Mouse (Mus musculus): ENCODE data around the gene Lrrn2.
A peak's percentile ranks its signal among the peaks of the same experiment; 100 is the strongest.

Lrrn2 gene

GRCm38 (mm10) chr1:132885701-132886100 is 5.6 kb downstream of the Lrrn2 start:
- no peak for DNase-seq (ENCODE audit: low spot score)

DNA sequence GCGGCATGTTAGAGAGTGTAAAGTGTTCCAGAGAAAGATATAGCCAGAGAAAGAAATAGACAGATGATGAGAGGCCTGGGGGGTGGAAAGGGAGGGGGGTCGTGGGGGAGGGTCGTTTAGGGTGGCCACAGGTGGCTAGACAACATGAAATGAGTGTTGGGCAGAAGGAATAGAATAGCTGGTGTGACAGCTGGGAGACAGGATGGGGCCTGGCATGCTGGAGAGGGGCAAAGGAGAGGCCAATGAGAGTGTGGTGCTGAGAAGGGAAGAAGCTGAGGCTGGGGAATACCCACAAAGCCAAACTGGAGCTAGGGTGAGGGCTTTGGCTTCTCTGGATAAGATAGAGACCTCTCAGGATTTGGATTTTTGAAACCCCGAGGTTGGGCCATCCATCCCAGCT is 6.6 kb downstream of the Lrrn2 start:
- no peak for DNase-seq (ENCODE audit: low spot score)

GRCm38 (mm10) chr1:132888811-132889210 is 8.7 kb downstream of the Lrrn2 start:
- no peak for DNase-seq (ENCODE audit: low spot score)

DNA sequence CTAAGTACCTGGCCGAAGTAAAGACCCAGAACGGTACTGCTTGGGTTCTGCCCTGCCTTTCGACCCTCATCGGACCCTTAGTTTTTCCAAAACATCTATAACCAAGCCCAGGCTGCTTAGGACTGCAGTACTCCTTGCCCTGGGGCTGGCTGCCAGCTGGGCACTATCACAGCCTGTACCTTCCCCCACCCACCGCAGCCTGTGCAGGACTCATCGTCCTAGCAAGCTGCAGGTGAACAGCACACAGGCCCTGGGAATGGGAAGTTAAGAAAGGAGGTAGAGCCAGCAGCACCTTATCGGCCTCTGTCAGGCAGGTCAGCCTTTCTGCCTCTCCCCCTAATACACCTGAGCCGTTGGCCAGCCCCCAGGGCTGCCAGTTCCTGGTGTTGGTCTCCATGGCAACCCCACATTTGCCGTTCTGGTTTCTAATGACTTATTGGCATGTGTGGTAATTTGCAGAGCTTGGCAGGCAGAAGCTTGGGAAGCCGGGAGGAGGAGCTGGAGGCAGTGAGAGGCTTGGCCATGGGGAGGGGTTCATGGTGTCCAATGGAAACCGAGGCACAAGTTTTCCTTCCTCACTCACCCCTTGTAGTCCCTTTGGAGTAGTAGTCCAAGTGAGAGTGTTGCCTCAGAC is 10.2 kb downstream of the Lrrn2 start:
- DNase-seq (ENCODE audit: low spot score), result no peak

- DNase-seq (ENCODE audit: low spot score), result no peak
These were observed 12.0 kb downstream of the Lrrn2 start for GRCm38 (mm10) chr1:132892065-132892464.

DNA sequence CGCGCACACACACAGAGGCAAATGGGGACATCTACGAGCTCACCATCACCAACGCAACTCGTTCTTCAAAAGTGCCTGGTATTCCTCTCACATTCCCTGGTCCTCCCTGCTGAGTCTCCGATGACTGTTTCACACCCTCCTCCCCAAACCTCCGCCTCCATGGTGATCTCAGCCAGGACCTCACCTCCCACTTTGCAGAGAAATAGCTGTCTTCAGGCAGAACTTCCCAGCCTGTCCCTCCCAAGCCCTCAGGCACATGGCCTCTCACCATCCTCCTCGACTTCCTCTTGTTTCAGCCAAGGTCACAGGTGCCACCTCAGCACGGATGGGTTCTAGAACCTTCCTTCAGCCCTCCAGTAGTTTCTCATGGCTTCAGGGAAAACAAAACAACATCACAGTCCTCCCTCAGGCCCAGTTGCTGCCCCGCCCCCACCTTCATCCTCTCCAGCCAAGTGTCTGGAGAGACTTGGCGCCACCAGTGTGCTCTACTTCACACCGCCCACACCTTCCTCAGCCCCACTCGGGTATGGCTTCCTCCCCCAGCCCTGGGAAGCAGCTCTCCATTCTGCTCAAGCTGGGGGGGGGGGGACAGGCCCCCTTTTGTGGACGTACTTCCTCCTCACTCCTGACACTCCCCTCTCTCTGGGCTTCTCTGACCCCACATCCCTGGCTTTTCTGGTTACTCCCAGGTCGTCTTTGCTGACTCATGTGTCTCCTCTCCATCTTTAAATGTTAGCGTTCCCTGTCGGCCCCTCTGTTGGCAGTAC is 13.4 kb downstream of the Lrrn2 start:
- peak; percentile 4 for DNase-seq (ENCODE audit: low spot score)

- no peak for DNase-seq (ENCODE audit: low spot score)
These were observed 19.0 kb downstream of the Lrrn2 start for GRCm38 (mm10) chr1:132899029-132899428.

DNA sequence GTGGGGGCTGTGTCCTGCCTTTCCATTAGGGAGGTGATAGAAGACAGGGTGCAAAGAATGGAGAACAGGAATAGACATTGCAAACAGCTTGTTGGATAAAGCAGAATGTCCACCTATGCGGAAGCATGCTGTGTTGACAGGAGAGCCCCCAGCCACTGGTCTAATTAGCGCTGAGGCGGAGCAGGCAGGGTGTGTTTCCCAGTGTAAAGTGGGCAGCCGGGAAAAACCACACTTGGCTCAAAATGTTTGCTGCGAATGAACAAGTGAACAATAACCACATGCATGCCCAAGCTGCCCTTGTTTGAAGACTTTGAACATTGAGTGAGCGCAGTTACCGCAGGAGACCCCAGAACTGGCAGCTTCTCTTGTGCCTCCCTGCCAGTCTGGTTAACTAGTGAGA is 19.6 kb downstream of the Lrrn2 start:
- no peak for DNase-seq (ENCODE audit: low spot score)

- no peak for DNase-seq (ENCODE audit: low spot score)
These were observed 20.9 kb downstream of the Lrrn2 start for GRCm38 (mm10) chr1:132900945-132901344.

- DNase-seq (ENCODE audit: low spot score), result no peak
These were observed 23.4 kb downstream of the Lrrn2 start for GRCm38 (mm10) chr1:132903519-132903918.

GRCm38 (mm10) chr1:132909090-132909489 is 29.0 kb downstream of the Lrrn2 start:
- no peak for DNase-seq (ENCODE audit: low spot score)

DNA sequence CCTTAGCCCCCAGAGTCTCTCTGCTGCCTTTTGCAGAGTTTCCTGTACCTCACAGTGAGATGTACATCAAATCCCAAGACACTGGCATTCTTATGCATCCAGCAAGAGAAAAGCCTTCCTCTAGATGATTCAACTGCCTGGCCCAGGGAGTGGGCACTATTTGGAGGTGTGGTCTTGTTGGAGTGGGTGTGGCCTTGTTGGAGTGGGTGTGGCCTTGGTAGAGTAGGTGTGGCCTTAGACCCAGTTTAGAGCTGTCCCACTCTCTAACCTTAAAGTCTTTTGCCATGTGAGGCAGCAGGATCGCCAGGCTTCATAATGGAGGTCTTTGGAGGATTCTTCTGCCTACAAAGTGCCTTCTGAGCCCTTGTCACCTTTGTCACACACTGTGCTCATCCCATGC is 29.9 kb downstream of the Lrrn2 start:
- no peak for DNase-seq (ENCODE audit: low spot score)

DNA sequence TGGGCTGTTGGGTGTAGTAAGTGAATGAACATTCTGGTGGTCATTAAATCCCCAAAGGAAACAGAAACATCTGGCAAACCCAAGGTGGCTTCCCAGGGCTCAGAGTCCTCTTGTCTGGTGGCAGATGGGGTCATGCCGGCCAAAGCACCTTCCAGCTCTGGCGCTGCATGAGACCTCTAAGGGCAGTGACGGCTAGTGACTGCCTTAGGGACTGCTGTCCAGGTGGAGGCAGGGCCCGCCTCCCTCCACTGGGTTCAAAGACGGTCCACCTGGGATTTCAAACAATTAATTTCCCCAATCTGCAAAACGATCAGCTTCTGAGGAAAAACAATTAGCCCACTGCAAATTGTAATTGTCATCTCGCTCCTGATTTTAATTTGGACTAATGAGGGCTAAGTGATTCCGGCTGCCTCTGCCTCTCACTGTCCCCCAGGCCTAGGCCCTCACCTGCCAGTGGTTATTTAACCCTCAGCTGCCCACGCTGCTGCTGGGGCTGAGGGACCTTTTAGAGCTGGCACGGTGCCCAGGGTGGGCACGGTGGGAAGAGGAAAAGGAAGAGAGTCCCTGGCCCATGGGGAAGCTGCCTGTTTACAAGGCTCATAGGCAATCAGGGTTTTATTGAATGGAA is 30.5 kb downstream of the Lrrn2 start:
- no peak for DNase-seq (ENCODE audit: low spot score)

GRCm38 (mm10) chr1:132915849-132916493 is 35.9 kb downstream of the Lrrn2 start:
- DNase-seq (ENCODE audit: low spot score), result no peak

DNA sequence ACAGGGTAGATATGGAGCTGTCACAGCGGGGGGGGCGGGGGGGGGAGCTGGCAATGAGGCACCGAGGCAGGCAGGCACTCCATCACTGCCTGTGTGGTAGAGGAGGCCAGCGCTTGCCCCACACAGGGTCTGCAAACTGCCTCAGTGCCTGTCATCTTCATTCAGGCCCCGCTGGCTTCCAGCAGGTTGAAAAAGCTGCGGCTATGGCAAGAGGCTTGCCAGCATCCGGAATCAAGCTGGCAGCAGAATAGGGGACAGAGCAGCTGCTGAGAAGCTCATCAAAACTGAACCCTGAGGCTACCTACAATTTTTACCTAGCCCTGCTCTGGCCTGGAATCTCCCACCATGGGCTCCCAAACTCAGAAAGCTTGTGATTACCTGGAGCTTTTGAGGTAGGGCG is 37.5 kb downstream of the Lrrn2 start:
- no peak for DNase-seq (ENCODE audit: low spot score)

- no peak for DNase-seq (ENCODE audit: low spot score)
These were observed 38.1 kb downstream of the Lrrn2 start for GRCm38 (mm10) chr1:132918117-132918680.

DNA sequence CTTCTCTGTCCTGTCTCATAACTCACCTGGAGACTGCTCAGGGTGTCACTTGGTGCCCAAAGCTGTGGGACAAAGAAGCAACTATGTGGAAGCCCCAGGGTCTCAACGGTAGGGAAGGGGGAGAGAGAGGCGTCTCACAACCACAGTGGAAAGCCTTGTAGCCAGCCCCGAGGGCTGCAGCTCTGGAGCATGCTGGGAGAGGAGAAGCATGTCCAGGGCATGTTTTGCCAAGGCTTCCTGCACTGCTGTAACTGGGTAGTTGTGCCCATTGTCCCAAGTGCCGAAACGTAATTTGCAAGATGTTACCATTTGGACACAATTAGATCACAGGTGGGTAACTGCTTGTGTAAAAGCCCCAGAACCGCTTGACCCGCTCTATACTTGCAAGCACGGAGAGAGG is 39.2 kb downstream of the Lrrn2 start:
- DNase-seq (ENCODE audit: low spot score), result no peak

GRCm38 (mm10) chr1:132921071-132921470 is 41.0 kb downstream of the Lrrn2 start:
- DNase-seq (ENCODE audit: low spot score), result no peak

DNA sequence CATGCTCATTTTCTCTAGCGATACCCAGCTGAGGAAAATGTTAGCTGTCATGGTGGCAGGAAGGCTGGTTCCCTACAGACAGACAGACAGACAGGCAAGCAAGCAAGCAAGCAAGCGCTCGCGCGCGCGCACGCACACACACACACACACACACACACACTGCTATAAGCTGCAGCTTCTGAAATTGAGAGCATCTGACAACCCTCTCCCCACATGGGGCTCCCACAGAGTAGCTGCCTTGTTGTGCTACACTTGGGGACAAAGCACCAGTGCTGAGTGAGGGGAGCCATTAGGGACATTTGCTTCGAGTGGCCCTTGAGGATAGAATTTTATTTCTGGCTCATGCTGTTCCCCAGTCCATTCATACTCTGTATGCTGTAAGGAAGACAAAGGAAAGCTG is 42.2 kb downstream of the Lrrn2 start:
- DNase-seq (ENCODE audit: low spot score), result no peak

GRCm38 (mm10) chr1:132925270-132925669 is 45.2 kb downstream of the Lrrn2 start:
- no peak for DNase-seq (ENCODE audit: low spot score)

DNA sequence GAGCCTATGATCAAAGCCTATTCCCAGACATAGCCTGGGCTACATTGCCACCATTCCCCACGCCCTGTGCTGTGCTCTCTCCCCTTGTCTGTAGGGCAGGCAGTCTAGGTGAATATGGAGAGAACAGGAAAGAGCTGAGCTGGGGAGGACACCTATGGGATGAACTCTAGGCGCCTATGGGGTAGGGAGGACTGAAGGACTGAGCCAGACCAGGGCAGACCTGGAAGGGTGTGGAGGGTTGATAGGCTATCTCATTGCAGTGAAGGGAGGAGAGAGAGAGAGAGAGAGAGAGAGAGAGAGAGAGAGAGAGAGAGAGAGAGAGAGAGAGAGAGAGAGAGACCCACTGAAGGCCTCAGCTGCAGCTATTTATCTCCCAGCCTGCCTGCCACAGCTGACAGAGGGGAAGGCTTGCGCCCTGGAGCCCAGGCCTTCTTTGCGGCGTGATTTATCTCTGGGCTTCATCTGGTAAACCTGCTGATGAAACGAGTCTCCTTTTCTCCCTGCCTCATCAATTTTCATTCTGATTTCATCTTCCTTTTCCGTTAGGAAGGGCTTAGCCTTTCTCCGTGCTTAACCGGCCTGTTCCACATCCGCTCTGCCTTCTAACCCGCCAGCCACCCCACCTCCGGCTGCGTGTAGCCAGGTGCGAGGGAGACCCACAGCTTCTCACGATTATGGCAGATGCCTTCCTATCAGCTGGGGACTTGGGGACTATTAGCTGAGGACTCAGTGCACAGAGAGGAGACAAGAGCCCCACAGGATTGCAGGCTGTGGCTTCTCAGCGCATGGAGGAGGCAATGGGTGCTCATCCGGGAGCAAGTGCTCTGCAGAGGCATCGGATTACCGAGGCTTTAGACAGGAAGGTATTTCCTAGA is 48.2 kb downstream of the Lrrn2 start:
- DNase-seq (ENCODE audit: low spot score), result no peak

GRCm38 (mm10) chr1:132928907-132929250 is 48.8 kb downstream of the Lrrn2 start:
- no peak for DNase-seq (ENCODE audit: low spot score)
